Mouse (Mus musculus) erythroblast, embryonic 14.5 days (primary cell): Measurements from ENCODE around the gene Thra.

ENCODE experiments used
- GATA1 ChIP-seq: IDR thresholded peaks from 2 replicates; pipeline ENCODE4 v1.6.1; 2012; ENCODE audit warnings: low read length, inconsistent platforms, mixed read lengths
- TAL1 ChIP-seq: IDR thresholded peaks from 3 replicates; pipeline ENCODE4 v1.6.1; 2012; ENCODE audit warnings: low read length, inconsistent platforms, mixed read lengths

GRCm38 (mm10) chr11:98748506-98749416 lies 8.3 kb downstream of the Thra start:
- TF ChIP-seq GATA1 (no peak), TAL1 (no peak)
